Mouse (Mus musculus) cortical plate, adult 2 months (tissue): ENCODE measurements at regions not wholly inside any gene's neighbourhood (a gene's known extent, or its start where the extent isn't known, plus 50 kb on each side); places are given as distances from the start of the nearest gene placed in this dataset.

Experiments
- CTCF ChIP-seq: fragments of 200-500 bp; IDR thresholded peaks from 2 replicates; pipeline ENCODE4 v1.5.1; 2011; ENCODE audit warnings: mild to moderate bottlenecking, control low read depth, low read length; ENCODE audit not compliant: insufficient read depth; ENCODE audit errors: extremely low read depth
- POLR2A ChIP-seq: fragments of 200-500 bp; IDR thresholded peaks from 2 replicates; pipeline ENCODE4 v1.6.1; 2011; ENCODE audit warnings: mild to moderate bottlenecking, low read length, control low read depth; ENCODE audit not compliant: insufficient read depth; ENCODE audit errors: extremely low read depth

- TF ChIP-seq CTCF: no peak
- TF ChIP-seq POLR2A: no peak
Measured at GRCm38 (mm10) chr1:90486349-90486839, 116.4 kb upstream of the Cops8 start.
